7 mouse cellular contexts compared by ENCODE assay signal in genomic region chr14:55078366-55078989, GRCm38 (mm10). TPM values are rescaled to one million over a fixed set of nuclear protein-coding genes. Genes with fewer than 3 reads are reported as not detected.
DNase-seq lines count a peak whose midpoint lies in the region; ATAC-seq and TF ChIP-seq lines count a peak whose summit lies in the region.

No protein-coding gene starts in this region.

- no peak for TF ChIP-seq POLR2A in liver, adult 2 months (IDR thresholded peaks at IDR 0.05; ENCODE audit: extremely low read depth, insufficient read depth, low read length)

- peaks cover 59% of the 10 kb centered on the region for H3K4me1 ChIP-seq in forebrain, embryonic 13.5 days
- H3K4me1 ChIP-seq in liver, adult 2 months (ENCODE audit: control insufficient read depth, insufficient read depth, low read length): peaks cover 15% of the 10 kb centered on the region
- peaks cover 10% of the 10 kb centered on the region; the same call in 1 of the 2 replicates for H3K4me1 ChIP-seq in stomach, embryonic 14.5 days (ENCODE audit: control insufficient read depth, insufficient read depth, low read length)

- TF ChIP-seq CTCF in left cerebral cortex, adult 2 months (IDR thresholded peaks at IDR 0.05): no peak
- no peak for TF ChIP-seq CTCF in liver, adult 2 months (IDR thresholded peaks at IDR 0.05; ENCODE audit: low read depth, low read length)

- 8% methylated on average over 23 of the region's 23 CpGs for WGBS in forebrain, embryonic 13.5 days
- 73% methylated on average over 23 of the region's 23 CpGs for WGBS in liver, adult 2 months
- 6% methylated on average over 23 of the region's 23 CpGs for WGBS in stomach, embryonic 14.5 days

- H3K27ac ChIP-seq in left cerebral cortex, adult 2 months: peak overlapping the region; percentile 73
- peak overlapping the region; percentile 92 for H3K27ac ChIP-seq in forebrain, embryonic 13.5 days
- H3K27ac ChIP-seq in liver, adult 2 months (replicated peaks; ENCODE audit: insufficient read depth, low read depth, low read length): no peak overlapping the region
- H3K27ac ChIP-seq in stomach, embryonic 14.5 days (ENCODE audit: low read length): no peak overlapping the region

- H3K9ac ChIP-seq in forebrain, embryonic 13.5 days: peak overlapping the region; percentile 65
- peak overlapping the region; percentile 23; the same call in 1 of the 2 replicates for H3K9ac ChIP-seq in liver, adult 2 months (ENCODE audit: low read depth, low read length)
- H3K9ac ChIP-seq in stomach, embryonic 14.5 days (replicated peaks; ENCODE audit: low read depth, low read length): no peak overlapping the region

- H3K79me2 ChIP-seq in liver, adult 2 months (ENCODE audit: control insufficient read depth, insufficient read depth, low read length): no peaks in the 10 kb centered on the region

- DNase-seq in left cerebral cortex, adult 2 months (ENCODE audit: extremely low spot score in 1 of 2, low spot score in 2 of 2): no peak
- no peak for DNase-seq in left cerebral cortex, adult 11 months (ENCODE audit: low spot score)
- DNase-seq in liver, adult 2 months (ENCODE audit: extremely low read depth, low read depth, low spot score): no peak
- no peak for DNase-seq in layer of hippocampus, postnatal 36 days
- no peak for DNase-seq in lung, postnatal 36 days

- intact Hi-C loops in left cerebral cortex, adult 2 months (cut with DNase I): loop anchor here (1.0 kb wide), 1 partner anchor 53 kb away; no protein-coding TSS in a partner anchor

- H3K9me3 ChIP-seq in forebrain, embryonic 13.5 days (replicated peaks): no peaks in the 10 kb centered on the region
- H3K9me3 ChIP-seq in stomach, embryonic 14.5 days (ENCODE audit: control insufficient read depth, low read depth, low read length): no peaks in the 10 kb centered on the region

- H3K27me3 ChIP-seq in forebrain, embryonic 13.5 days: no peaks in the 10 kb centered on the region
- no peaks in the 10 kb centered on the region for H3K27me3 ChIP-seq in liver, adult 2 months (ENCODE audit: control insufficient read depth, insufficient read depth, low read length)
- H3K27me3 ChIP-seq in stomach, embryonic 14.5 days (ENCODE audit: control insufficient read depth, insufficient read depth, low read length): no peaks in the 10 kb centered on the region

- peak overlapping the region; percentile 49 for H3K4me2 ChIP-seq in forebrain, embryonic 13.5 days
- H3K4me2 ChIP-seq in stomach, embryonic 14.5 days (replicated peaks; ENCODE audit: low read depth, low read length): peak overlapping the region; percentile 40

- no peak overlapping the region for H3K4me3 ChIP-seq in left cerebral cortex, adult 2 months
- peak overlapping the region; percentile 12; the same call in 1 of the 2 replicates for H3K4me3 ChIP-seq in forebrain, embryonic 13.5 days
- H3K4me3 ChIP-seq in liver, adult 2 months (ENCODE audit: insufficient read depth, low read depth, low read length): no peak overlapping the region
- peak overlapping the region; percentile 11; the same call in 1 of the 2 replicates for H3K4me3 ChIP-seq in stomach, embryonic 14.5 days (ENCODE audit: low read depth, low read length)

- ATAC-seq in forebrain, embryonic 13.5 days: peak; percentile 39
- peak; percentile 46; the same call in 1 of the 2 replicates for ATAC-seq in stomach, embryonic 14.5 days (ENCODE audit: insufficient number of reproducible peaks, insufficient read depth, low FRiP score, low read depth)

- H3K36me3 ChIP-seq in forebrain, embryonic 13.5 days (ENCODE audit: poor library complexity, severe bottlenecking): peaks cover 30% of the 10 kb centered on the region
- H3K36me3 ChIP-seq in liver, adult 2 months (ENCODE audit: control insufficient read depth, insufficient read depth, low read length): no peaks in the 10 kb centered on the region
- no peaks in the 10 kb centered on the region; the same call in 1 of the 2 replicates for H3K36me3 ChIP-seq in stomach, embryonic 14.5 days (ENCODE audit: control insufficient read depth, insufficient read depth, low read length)

RNA-seq across cellular contexts. Expression of gene Zfhx2, which starts 13.6 kb away (rescaled TPM):
- total RNA-seq in left cerebral cortex, adult 2 months (2021): 10 to 100 TPM; 47.0 to 61.6 TPM
- 26.7 and 28.0 TPM in 2 replicates for polyA plus RNA-seq in forebrain, embryonic 13.5 days (2015; fragmentation: Nextera tagmentation; extraction: Ambion mirVana)
- total RNA-seq in liver, adult 2 months (2014; rRNA removed): 1.5 and 1.7 TPM in 2 replicates
- 1.4 and 1.7 TPM in 2 replicates for polyA plus RNA-seq in liver, adult 2 months (2012; rRNA removed)
- 6.0 and 6.6 TPM in 2 replicates for polyA plus RNA-seq in stomach, embryonic 14.5 days (2014; fragmentation: Nextera tagmentation; extraction: Ambion mirVana)
- 10 to 100 TPM; 52.0 to 64.3 TPM for total RNA-seq in layer of hippocampus, postnatal 36 days (2021)

RNA-seq across cellular contexts. Expression of gene Thtpa, which starts 16.1 kb away (rescaled TPM):
- total RNA-seq in left cerebral cortex, adult 2 months (2021): 10 to 100 TPM; 18.1 to 22.8 TPM
- polyA plus RNA-seq in forebrain, embryonic 13.5 days (2015; fragmentation: Nextera tagmentation; extraction: Ambion mirVana): 39.0 and 42.0 TPM in 2 replicates
- 14.6 and 15.4 TPM in 2 replicates for total RNA-seq in liver, adult 2 months (2014; rRNA removed)
- polyA plus RNA-seq in liver, adult 2 months (2012; rRNA removed): 8.7 and 10.9 TPM in 2 replicates
- 19.8 and 25.0 TPM in 2 replicates for polyA plus RNA-seq in stomach, embryonic 14.5 days (2014; fragmentation: Nextera tagmentation; extraction: Ambion mirVana)
- total RNA-seq in layer of hippocampus, postnatal 36 days (2021): 10 to 100 TPM; 18.2 to 19.6 TPM

RNA-seq across cellular contexts. Expression of gene Ap1g2, which starts 27.9 kb away (rescaled TPM):
- 1 to 10 TPM; 7.7 to 9.5 TPM for total RNA-seq in left cerebral cortex, adult 2 months (2021)
- 9.7 and 9.8 TPM in 2 replicates for polyA plus RNA-seq in forebrain, embryonic 13.5 days (2015; fragmentation: Nextera tagmentation; extraction: Ambion mirVana)
- total RNA-seq in liver, adult 2 months (2014; rRNA removed): 4.9 and 5.4 TPM in 2 replicates
- polyA plus RNA-seq in liver, adult 2 months (2012; rRNA removed): 8.7 and 15.6 TPM in 2 replicates
- 28.7 and 30.8 TPM in 2 replicates for polyA plus RNA-seq in stomach, embryonic 14.5 days (2014; fragmentation: Nextera tagmentation; extraction: Ambion mirVana)
- 10 to 100 TPM; 17.4 to 19.2 TPM for total RNA-seq in layer of hippocampus, postnatal 36 days (2021)

RNA-seq across cellular contexts. Expression of gene Jph4, which starts 38.3 kb away (rescaled TPM):
- total RNA-seq in left cerebral cortex, adult 2 months (2021): 100 to 1,000 TPM; 300 to 347 TPM
- polyA plus RNA-seq in forebrain, embryonic 13.5 days (2015; fragmentation: Nextera tagmentation; extraction: Ambion mirVana): 17.5 and 17.7 TPM in 2 replicates
- not detected in 2 replicates for total RNA-seq in liver, adult 2 months (2014; rRNA removed)
- polyA plus RNA-seq in liver, adult 2 months (2012; rRNA removed): not detected in 2 replicates
- polyA plus RNA-seq in stomach, embryonic 14.5 days (2014; fragmentation: Nextera tagmentation; extraction: Ambion mirVana): 2.6 and 2.7 TPM in 2 replicates
- 100 to 1,000 TPM; 447 to 471 TPM for total RNA-seq in layer of hippocampus, postnatal 36 days (2021)

Comparison
In these comparisons a context has a peak if more than half of its experiments do, and no peak if none do; other contexts are left out.
1. H3K27ac ChIP-seq: peak in left cerebral cortex, adult 2 months (single experiment) and forebrain, embryonic 13.5 days (single experiment); none in liver, adult 2 months (single experiment) and stomach, embryonic 14.5 days (single experiment).
2. H3K4me3 ChIP-seq: peak in forebrain, embryonic 13.5 days (single experiment) and stomach, embryonic 14.5 days (single experiment); none in left cerebral cortex, adult 2 months (single experiment) and liver, adult 2 months (single experiment).
3. RNA of gene Zfhx2, which starts 13.6 kb away (total RNA-seq): 52.0 to 64.3 TPM in layer of hippocampus, postnatal 36 days and 47.0 to 61.6 TPM in left cerebral cortex, adult 2 months; 1.5 to 1.7 TPM in liver, adult 2 months; every median in the first group is over 10 times any median in the second.